Mouse (Mus musculus): ENCODE results near the gene Fstl1. TPM values are rescaled to one million over a fixed set of nuclear protein-coding genes. Genes with fewer than 3 reads are reported as not detected.

Fstl1 gene
- polyA plus RNA-seq (2014; fragmentation: Illumina TruSeq; extraction: RNeasy Lipid Tissue Mini Kit (QIAGEN cat#74804); ENCODE audit: low read depth, low replicate concordance): 67.0 TPM

DNA sequence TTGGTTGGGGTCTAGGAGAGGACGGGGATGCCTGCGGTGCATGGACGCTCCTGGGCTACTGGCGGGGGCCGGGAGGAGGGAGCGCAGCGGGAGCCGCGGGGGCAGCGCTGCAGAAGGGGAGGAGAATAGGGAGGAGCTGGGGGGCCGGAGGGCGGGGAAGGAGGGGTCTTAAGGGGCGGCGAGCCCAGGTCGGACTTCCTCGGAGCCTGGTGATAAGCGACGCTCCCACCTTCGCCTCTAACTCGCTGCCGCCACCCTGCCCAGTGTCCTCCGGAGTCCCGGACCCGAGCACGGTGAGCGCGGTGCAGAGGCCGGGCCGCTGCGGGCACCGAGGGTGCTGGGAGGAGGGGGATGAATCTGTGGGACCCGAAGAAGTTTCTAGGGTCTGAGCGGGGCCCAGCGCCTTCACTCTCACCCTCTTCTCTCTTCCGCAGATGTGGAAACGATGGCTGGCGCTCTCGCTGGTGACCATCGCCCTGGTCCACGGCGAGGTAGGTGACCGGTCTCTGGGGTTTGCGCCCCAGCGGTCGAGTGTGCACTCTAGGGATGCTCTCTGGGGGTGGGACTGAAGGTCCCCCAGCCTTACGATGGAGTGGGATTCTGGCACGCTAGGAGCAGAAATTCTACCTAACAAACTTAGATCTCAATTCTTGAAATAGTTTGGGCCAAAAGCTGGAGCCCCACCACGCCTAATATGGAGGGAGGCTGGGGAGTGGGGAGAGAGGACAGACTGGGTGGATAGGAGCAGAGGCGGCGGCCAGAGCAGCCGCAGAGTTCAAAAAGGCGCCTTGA lies at the start of gene Fstl1:
Gene Fstl1 (plus strand): TSS at position 14 of the 792 bp plus-strand sequence.

DNA sequence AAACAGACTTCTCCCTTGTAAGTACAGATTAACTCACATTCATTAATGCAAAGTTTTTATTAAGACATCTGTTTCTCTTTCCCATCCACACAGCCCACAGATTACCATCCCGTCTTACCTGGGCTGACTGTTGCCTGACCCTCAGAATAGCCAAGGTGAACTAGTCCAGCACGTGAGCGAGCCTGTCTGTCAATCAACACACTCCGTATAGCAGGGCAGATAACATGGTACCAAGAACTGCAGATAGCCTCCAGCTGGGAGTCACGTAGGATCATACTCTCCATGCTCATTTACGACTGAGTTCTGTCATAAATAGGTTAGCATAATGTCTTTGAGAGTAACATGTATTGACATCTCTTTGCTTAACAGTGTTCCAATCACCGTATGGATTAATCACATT lies 84.4 kb downstream of the Fstl1 start, which contains the start of gene Gm36028:
Gene Gm36028 (minus strand): TSS at position 118 of the 400 bp plus-strand sequence.

DNA sequence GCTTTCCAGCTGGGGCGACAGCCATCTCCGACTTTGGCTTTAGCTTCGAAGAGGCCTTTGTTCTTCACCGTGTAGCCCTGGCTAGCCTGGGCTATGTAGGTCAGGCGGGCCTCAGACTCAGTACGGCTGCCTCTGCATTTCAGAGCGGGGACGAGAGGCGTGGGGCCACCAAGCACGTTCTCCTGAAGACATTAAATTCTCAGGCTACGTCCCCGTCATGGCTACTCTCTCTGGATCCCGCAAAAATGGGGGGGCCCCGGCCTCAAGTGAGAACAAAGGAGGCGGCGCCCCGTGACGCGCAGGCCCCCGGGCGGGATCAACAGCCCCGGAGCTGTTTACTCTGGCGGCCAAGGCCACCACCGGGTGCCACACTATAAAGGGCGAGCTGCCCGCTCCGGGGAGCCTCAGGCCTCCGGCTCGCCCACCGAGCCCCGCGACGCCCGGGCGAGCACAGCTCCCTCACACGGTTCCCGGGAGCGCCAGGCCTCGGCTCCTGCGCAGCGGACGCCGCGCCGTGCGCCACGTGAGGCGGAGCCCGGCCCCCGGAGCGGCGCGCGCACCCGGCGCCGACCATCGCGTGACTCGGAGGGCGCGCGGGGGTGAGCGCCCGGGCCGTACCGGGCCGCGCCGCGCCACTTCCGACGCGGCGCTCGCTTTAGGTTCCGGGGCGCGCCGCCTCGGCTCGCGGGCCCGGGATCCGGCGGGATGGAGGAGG lies 91.3 kb downstream of the Fstl1 start, which contains the start of gene Lrrc58:
Gene Lrrc58 (plus strand): TSS at position 599 of the 715 bp plus-strand sequence.

Other genes starting within 250 kb of the Fstl1 start
- 7.5 TPM for gene Gtf2e1, start 237.1 kb upstream of the Fstl1 start, polyA plus RNA-seq (2014; fragmentation: Illumina TruSeq; extraction: RNeasy Lipid Tissue Mini Kit (QIAGEN cat#74804); ENCODE audit: low read depth, low replicate concordance)
- gene Rabl3, start 237.0 kb upstream of the Fstl1 start, polyA plus RNA-seq (2014; fragmentation: Illumina TruSeq; extraction: RNeasy Lipid Tissue Mini Kit (QIAGEN cat#74804); ENCODE audit: low read depth, low replicate concordance): 8.0 TPM
- gene Hgd, start 196.7 kb upstream of the Fstl1 start, polyA plus RNA-seq (2014; fragmentation: Illumina TruSeq; extraction: RNeasy Lipid Tissue Mini Kit (QIAGEN cat#74804); ENCODE audit: low read depth, low replicate concordance): not detected
- gene Ndufb4, start 122.4 kb upstream of the Fstl1 start, polyA plus RNA-seq (2014; fragmentation: Illumina TruSeq; extraction: RNeasy Lipid Tissue Mini Kit (QIAGEN cat#74804); ENCODE audit: low read depth, low replicate concordance): 130 TPM
- gene Gm36028, start 84.3 kb downstream of the Fstl1 start, polyA plus RNA-seq (2014; fragmentation: Illumina TruSeq; extraction: RNeasy Lipid Tissue Mini Kit (QIAGEN cat#74804); ENCODE audit: low read depth, low replicate concordance): not detected
- 18.9 TPM for gene Lrrc58, start 91.5 kb downstream of the Fstl1 start, polyA plus RNA-seq (2014; fragmentation: Illumina TruSeq; extraction: RNeasy Lipid Tissue Mini Kit (QIAGEN cat#74804); ENCODE audit: low read depth, low replicate concordance)
- not detected for gene Gpr156, start 139.6 kb downstream of the Fstl1 start, polyA plus RNA-seq (2014; fragmentation: Illumina TruSeq; extraction: RNeasy Lipid Tissue Mini Kit (QIAGEN cat#74804); ENCODE audit: low read depth, low replicate concordance)